Mouse (Mus musculus): ENCODE results near the gene Uap1. TPM values are rescaled to one million over a fixed set of nuclear protein-coding genes. Genes with fewer than 3 reads are reported as not detected.
A peak's percentile ranks its signal among the peaks of the same experiment; 100 is the strongest.

Uap1 gene
- 72.9 and 75.4 TPM in 2 replicates for polyA plus RNA-seq (2014; fragmentation: Nextera tagmentation; extraction: Ambion mirVana)

DNA sequence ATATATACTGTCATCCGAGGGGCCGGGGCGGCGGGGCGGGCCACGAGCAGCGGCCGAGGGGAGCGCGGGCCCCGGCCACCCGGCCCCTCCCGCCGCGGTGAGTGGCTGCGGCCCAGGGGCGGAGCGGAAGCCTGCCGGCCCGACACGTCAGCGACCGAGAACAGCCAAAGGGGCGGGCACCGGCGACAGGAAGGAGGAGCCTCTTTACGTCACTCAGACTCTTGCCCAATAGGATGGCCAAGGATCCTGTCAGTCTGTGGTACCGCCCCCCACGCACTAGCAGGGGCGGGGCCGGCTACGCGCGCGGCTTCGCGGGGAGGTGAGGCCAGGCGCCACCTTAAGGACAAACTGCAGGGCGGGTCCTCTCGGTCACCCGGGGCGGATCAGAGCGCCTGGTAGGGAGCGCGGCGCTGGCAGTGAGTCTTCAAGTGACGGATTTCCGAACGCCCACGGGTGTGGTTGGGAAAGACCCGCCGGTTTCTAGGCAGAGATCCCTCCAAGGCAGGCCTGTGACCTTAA lies at the start of gene Uap1:
Gene Uap1 (minus strand): TSS at position 144 of the 519 bp plus-strand sequence.
- DNase-seq (ENCODE audit: low spot score) = peak; percentile 99
- peak; percentile 97 for ATAC-seq (ENCODE audit: low read depth)
- H3K4me2 ChIP-seq (ENCODE audit: low read depth, low read length) = peak within 1 kb of the TSS; percentile 86
- 0% methylated on average over 6 of the region's 52 CpGs for WGBS
- H3K27ac ChIP-seq (replicated peaks; ENCODE audit: low read depth, low read length) = peak within 1 kb of the TSS; percentile 91
- H3K27me3 ChIP-seq (replicated peaks; ENCODE audit: control insufficient read depth, insufficient read depth, low read length) = no peaks in the 10 kb centered on the region
- H3K4me3 ChIP-seq (ENCODE audit: low read depth, low read length) = peak within 1 kb of the TSS; percentile 86
- peaks cover 7% of the 10 kb centered on the region for H3K4me1 ChIP-seq (ENCODE audit: control insufficient read depth, insufficient read depth, low read length)
- H3K36me3 ChIP-seq (ENCODE audit: control insufficient read depth, insufficient read depth, low read length) = no peaks in the 10 kb centered on the region
- peak within 1 kb of the TSS; percentile 79 for H3K9ac ChIP-seq (ENCODE audit: low read depth, low read length)
- no peaks in the 10 kb centered on the region for H3K9me3 ChIP-seq (ENCODE audit: control insufficient read depth, low read length)

DNA sequence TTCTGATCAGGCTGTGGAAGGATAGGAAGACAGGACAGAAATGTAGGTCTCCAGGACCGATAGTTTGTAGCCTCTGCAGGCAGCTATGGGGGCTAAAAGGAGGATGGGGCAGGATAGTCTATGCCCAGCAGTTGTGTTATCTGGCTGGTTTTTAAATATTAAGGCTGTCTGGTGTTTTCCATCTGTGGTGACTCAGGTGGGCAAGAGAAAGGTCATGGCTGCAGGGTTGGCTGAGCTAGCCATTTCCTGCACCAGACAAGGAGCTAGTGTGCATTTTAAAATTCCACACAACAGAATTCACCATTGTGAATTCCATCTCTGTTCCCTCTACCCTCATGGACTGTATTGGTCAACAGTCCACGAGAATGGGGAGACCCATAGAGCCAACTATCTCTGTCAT lies 48.5 kb upstream of the Uap1 start:
- Histone ChIP-seq H3K4me2 (ENCODE audit: low read depth, low read length) (no peak overlapping the region), H3K4me3 (ENCODE audit: low read depth, low read length) (no peak overlapping the region), H3K4me1 (ENCODE audit: control insufficient read depth, insufficient read depth, low read length) (no peaks in the 10 kb centered on the region), H3K27ac (replicated peaks; ENCODE audit: low read depth, low read length) (no peak overlapping the region), H3K9ac (ENCODE audit: low read depth, low read length) (no peak overlapping the region), H3K9me3 (ENCODE audit: control insufficient read depth, low read length) (no peaks in the 10 kb centered on the region), H3K36me3 (ENCODE audit: control insufficient read depth, insufficient read depth, low read length) (no peaks in the 10 kb centered on the region), H3K27me3 (replicated peaks; ENCODE audit: control insufficient read depth, insufficient read depth, low read length) (no peaks in the 10 kb centered on the region)
- 75% methylated on average over 2 of the region's 2 CpGs for WGBS
- no peak for ATAC-seq (ENCODE audit: low read depth)
- no peak for DNase-seq (ENCODE audit: low spot score)

DNA sequence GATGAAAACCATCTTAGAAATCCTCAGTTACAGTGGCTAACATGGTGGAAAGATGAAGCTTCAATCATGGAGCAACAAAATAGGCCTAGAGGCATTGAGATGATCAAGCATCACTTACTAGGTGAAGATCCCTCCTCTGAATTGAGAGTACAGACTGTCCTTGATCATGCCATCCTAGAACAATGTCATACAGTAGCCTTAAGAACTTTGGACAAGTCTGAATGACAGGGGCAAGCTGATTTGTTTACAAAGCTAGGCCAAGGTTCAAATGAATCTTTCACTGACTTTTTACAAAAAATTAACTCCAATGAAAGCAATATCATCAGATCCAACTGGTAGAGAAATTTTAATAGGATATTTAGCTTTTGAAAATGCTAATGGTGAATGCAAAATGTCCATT lies 45.6 kb upstream of the Uap1 start:
- no peaks in the 10 kb centered on the region for H3K36me3 ChIP-seq (ENCODE audit: control insufficient read depth, insufficient read depth, low read length)

DNA sequence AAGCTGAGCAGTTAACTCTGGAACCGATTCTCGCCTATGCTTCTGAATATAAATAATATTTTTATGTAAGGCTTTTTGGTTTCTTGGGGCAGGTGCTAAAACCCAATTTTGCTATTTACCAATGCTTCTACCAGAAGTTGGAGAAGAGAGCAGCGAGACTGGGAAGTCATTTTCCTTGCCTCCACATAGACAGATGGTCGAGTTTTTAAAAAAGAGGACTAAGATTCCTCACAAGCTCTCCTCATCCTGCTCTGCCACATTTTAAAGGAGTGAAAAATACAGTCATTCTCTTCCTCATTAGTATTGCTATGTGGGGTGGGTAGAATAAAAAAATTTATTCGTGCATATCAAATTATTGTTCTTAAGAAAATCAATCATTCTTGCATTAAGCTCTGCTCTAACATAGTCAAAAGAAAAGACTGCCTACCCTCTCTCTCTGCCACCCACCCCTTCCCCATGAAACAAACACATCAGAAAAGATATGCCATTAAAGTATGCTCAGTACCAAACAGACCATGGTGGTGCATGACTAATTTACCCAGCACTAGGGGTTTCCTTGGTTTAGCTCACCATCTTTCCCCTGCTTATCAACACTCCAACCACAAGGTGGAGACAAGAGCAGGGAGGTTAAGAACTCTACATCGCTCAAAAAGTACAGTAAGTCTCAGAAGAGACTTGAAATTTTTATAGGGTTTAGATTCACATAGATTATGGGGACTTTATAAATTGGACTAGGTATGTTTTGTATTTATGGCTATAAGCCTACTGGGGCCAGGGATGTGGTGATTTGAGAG lies 43.5 kb upstream of the Uap1 start:
- DNase-seq (ENCODE audit: low spot score) = no peak
- no peak overlapping the region for H3K9ac ChIP-seq (ENCODE audit: low read depth, low read length)

More for the DNA sequence above, 45.6 kb upstream of the Uap1 start:
- Histone ChIP-seq H3K4me3 (ENCODE audit: low read depth, low read length) (no peak overlapping the region), H3K27me3 (replicated peaks; ENCODE audit: control insufficient read depth, insufficient read depth, low read length) (no peaks in the 10 kb centered on the region), H3K9me3 (ENCODE audit: control insufficient read depth, low read length) (no peaks in the 10 kb centered on the region), H3K9ac (ENCODE audit: low read depth, low read length) (no peak overlapping the region), H3K27ac (replicated peaks; ENCODE audit: low read depth, low read length) (no peak overlapping the region), H3K4me2 (ENCODE audit: low read depth, low read length) (no peak overlapping the region), H3K4me1 (ENCODE audit: control insufficient read depth, insufficient read depth, low read length) (no peaks in the 10 kb centered on the region)
- DNase-seq (ENCODE audit: low spot score) (no peak), ATAC-seq (ENCODE audit: low read depth) (no peak)

DNA sequence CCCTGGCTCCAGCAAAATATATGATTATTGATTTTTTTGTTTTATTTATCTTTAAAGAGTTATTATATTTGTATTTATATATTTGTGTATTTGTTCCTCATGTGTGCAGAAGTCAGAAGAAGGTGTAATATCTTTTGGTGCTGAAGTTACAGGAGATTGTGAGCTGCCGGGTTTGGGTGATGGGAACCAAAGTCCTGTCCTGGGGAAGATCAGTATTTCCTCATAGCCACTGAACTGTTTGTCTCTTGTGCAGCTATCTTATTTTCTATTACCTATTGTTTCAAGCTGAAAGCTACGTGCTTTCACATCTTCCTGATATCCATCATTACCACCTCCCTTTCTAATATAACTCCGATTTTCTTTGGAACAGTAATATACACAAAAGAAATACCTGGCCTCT lies 40.8 kb upstream of the Uap1 start:
- WGBS = 78% methylated on average over 3 of the region's 3 CpGs
- Histone ChIP-seq H3K27me3 (replicated peaks; ENCODE audit: control insufficient read depth, insufficient read depth, low read length) (no peaks in the 10 kb centered on the region), H3K9me3 (ENCODE audit: control insufficient read depth, low read length) (no peaks in the 10 kb centered on the region), H3K4me1 (ENCODE audit: control insufficient read depth, insufficient read depth, low read length) (no peaks in the 10 kb centered on the region), H3K4me2 (ENCODE audit: low read depth, low read length) (peak overlapping the region; percentile 70), H3K27ac (replicated peaks; ENCODE audit: low read depth, low read length) (no peak overlapping the region), H3K9ac (ENCODE audit: low read depth, low read length) (no peak overlapping the region), H3K4me3 (ENCODE audit: low read depth, low read length) (peak overlapping the region; percentile 85), H3K36me3 (ENCODE audit: control insufficient read depth, insufficient read depth, low read length) (peaks cover 18% of the 10 kb centered on the region)
- ATAC-seq (ENCODE audit: low read depth) (no peak; the same call in 1 of the 2 replicates), DNase-seq (ENCODE audit: low spot score) (no peak)

More for the DNA sequence above, 43.5 kb upstream of the Uap1 start:
- no peaks in the 10 kb centered on the region for H3K4me1 ChIP-seq (ENCODE audit: control insufficient read depth, insufficient read depth, low read length)
- no peaks in the 10 kb centered on the region for H3K27me3 ChIP-seq (replicated peaks; ENCODE audit: control insufficient read depth, insufficient read depth, low read length)
- 83% methylated on average over 6 of the region's 6 CpGs for WGBS
- no peak overlapping the region for H3K4me3 ChIP-seq (ENCODE audit: low read depth, low read length)
- H3K9me3 ChIP-seq (ENCODE audit: control insufficient read depth, low read length) = no peaks in the 10 kb centered on the region
- no peaks in the 10 kb centered on the region for H3K36me3 ChIP-seq (ENCODE audit: control insufficient read depth, insufficient read depth, low read length)
- no peak overlapping the region for H3K4me2 ChIP-seq (ENCODE audit: low read depth, low read length)
- ATAC-seq (ENCODE audit: low read depth) = no peak
- no peak overlapping the region for H3K27ac ChIP-seq (replicated peaks; ENCODE audit: low read depth, low read length)

DNA sequence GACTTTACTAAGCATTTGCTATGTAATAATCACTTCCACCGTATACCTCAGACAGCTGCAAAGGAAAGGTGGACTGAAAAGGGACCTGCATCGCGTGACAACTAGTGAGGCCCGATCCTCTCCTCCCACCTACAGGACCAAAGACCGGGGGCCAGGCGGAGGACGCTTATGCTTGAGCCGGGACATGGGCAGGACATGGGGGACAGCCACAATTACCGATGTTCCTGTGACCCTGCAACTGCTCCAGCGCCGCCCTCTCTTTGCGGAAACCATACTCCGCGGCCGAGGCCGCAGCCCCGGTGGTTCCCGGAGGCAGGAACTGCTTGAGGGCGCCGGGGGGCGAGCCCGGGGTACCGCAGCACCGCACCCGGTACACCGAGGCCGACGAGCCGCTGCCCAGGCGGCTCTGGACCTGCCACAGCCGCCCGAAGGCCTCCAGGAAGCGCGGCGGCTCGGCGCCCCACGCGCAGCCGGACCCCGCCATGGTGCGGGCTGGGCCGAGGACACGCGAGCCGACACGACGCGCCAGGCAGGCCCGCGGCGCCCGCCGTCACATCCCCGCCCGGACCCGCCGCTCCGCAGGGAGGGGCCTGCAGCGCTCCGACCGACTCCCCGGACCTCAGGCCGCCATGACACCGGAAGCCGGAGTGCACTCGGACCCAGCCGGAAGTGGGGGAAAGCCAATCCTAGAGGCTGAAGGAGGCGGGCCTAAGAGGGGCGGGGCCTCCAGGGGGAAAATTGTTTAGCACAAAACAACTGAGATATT lies 40.2 kb upstream of the Uap1 start, which contains the start of gene Uhmk1:
Gene Uhmk1 (minus strand): TSS at position 641 of the 766 bp plus-strand sequence.
- Histone ChIP-seq H3K36me3 (ENCODE audit: control insufficient read depth, insufficient read depth, low read length) (peaks cover 23% of the 10 kb centered on the region), H3K9me3 (ENCODE audit: control insufficient read depth, low read length) (no peaks in the 10 kb centered on the region), H3K4me3 (ENCODE audit: low read depth, low read length) (peak within 1 kb of the TSS; percentile 85), H3K4me2 (ENCODE audit: low read depth, low read length) (peak within 1 kb of the TSS; percentile 70), H3K27ac (replicated peaks; ENCODE audit: low read depth, low read length) (peak within 1 kb of the TSS; percentile 79), H3K4me1 (ENCODE audit: control insufficient read depth, insufficient read depth, low read length) (no peaks in the 10 kb centered on the region), H3K27me3 (replicated peaks; ENCODE audit: control insufficient read depth, insufficient read depth, low read length) (no peaks in the 10 kb centered on the region), H3K9ac (ENCODE audit: low read depth, low read length) (peak within 1 kb of the TSS; percentile 97)
- under 1% methylated on average over 39 of the region's 70 CpGs for WGBS
- DNase-seq (ENCODE audit: low spot score) = peak; percentile 96
- peak; percentile 99 for ATAC-seq (ENCODE audit: low read depth)

DNA sequence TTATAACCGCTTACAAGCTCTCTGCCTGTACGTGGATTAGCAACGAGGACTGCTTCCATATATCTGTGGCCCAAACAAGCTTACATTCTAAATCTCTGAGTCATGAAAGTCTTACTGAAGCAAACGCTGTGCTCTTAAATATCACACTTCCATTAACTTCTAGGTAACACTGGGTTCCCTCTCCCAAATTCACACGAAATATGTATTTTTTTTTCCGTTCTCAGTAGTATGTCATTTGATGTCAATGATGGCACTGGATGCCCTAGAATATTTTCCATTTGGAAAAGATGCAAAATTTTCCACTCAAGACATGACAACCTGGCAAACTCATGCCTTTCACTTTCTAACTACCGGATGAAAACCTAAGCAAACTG lies 39.6 kb upstream of the Uap1 start:
- peak; percentile 1 for DNase-seq (ENCODE audit: low spot score)
- Histone ChIP-seq H3K36me3 (ENCODE audit: control insufficient read depth, insufficient read depth, low read length) (peaks cover 23% of the 10 kb centered on the region), H3K4me3 (ENCODE audit: low read depth, low read length) (peak overlapping the region; percentile 85), H3K27me3 (replicated peaks; ENCODE audit: control insufficient read depth, insufficient read depth, low read length) (no peaks in the 10 kb centered on the region), H3K4me2 (ENCODE audit: low read depth, low read length) (peak overlapping the region; percentile 70), H3K4me1 (ENCODE audit: control insufficient read depth, insufficient read depth, low read length) (no peaks in the 10 kb centered on the region), H3K9me3 (ENCODE audit: control insufficient read depth, low read length) (no peaks in the 10 kb centered on the region), H3K9ac (ENCODE audit: low read depth, low read length) (peak overlapping the region; percentile 97), H3K27ac (replicated peaks; ENCODE audit: low read depth, low read length) (no peak overlapping the region; the same call in 1 of the 2 replicates)
- ATAC-seq (ENCODE audit: low read depth) = no peak
- 30% methylated on average over 7 of the region's 7 CpGs for WGBS

DNA sequence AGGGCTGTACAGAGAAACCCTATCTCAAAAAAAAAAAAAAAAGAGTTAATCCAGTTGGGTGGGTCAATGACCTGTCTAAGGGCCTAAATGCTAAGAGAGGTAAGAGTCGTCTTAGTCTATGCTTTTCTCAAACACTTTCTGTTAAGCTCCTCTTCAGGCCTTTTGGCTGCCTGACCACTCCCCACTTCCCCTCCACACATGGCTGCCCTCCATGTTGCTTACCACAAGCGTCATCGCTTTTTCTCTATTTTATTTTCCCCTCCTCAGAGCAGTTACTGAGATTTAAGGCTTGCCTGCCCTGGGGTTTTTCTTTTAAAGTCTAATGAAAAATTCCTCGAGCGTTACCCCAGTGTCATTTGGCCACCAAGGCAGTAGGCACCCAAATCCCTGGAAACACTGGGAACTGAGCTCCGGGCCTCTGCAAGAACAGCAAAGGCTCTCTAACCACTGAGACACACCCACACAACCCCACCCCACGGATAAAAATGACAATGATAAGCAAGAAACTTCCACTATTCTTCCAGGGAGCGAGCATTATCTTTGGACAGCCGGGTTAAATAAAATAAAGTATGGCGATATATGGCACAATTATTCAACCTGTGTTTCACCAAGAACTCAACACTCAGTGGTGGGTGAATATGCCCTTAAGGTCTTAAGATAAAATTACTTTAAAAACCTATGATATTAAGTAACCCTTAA lies 38.6 kb upstream of the Uap1 start:
- Histone ChIP-seq H3K27ac (replicated peaks; ENCODE audit: low read depth, low read length) (no peak overlapping the region), H3K36me3 (ENCODE audit: control insufficient read depth, insufficient read depth, low read length) (peaks cover 32% of the 10 kb centered on the region), H3K4me3 (ENCODE audit: low read depth, low read length) (no peak overlapping the region), H3K4me1 (ENCODE audit: control insufficient read depth, insufficient read depth, low read length) (no peaks in the 10 kb centered on the region), H3K9me3 (ENCODE audit: control insufficient read depth, low read length) (no peaks in the 10 kb centered on the region), H3K4me2 (ENCODE audit: low read depth, low read length) (no peak overlapping the region), H3K9ac (ENCODE audit: low read depth, low read length) (no peak overlapping the region), H3K27me3 (replicated peaks; ENCODE audit: control insufficient read depth, insufficient read depth, low read length) (no peaks in the 10 kb centered on the region)
- no peak for DNase-seq (ENCODE audit: low spot score)
- ATAC-seq (ENCODE audit: low read depth) = no peak
- 93% methylated on average over 10 of the region's 10 CpGs for WGBS

Measured in embryonic facial prominence, embryonic 14.5 days (tissue).